Mouse (Mus musculus) CH12.LX (cell line): Measurements from ENCODE around the gene Prss29. TPM values are rescaled to one million over a fixed set of nuclear protein-coding genes. Genes with fewer than 3 reads are reported as not detected.
A peak's percentile ranks its signal among the peaks of the same experiment; 100 is the strongest.

Experiments used
- DNase-seq: peaks from one replicate; pipeline ENCODE4 v3.0.0-alpha.2; 2013; ENCODE audit errors: extremely low read depth
- H3K27ac ChIP-seq: 2 replicates; pipeline ENCODE4 v1.5.1; 2012; ENCODE audit warnings: low read depth, mild to moderate bottlenecking, control low read depth, moderate library complexity; ENCODE audit not compliant: insufficient read depth
- H3K27me3 ChIP-seq: replicated peaks from 2 replicates; pipeline ENCODE3; 2012; ENCODE audit warnings: inconsistent platforms
- H3K36me3 ChIP-seq, 2 experiments: replicated peaks in 1 of 2; 2 replicates each; pipeline versions ENCODE3 to v1.6.1; 2012; ENCODE audit warnings: inconsistent platforms in 1 of 2, low read length in 1 of 2, mild to moderate bottlenecking in 1 of 2, mixed read lengths in 1 of 2, moderate library complexity in 1 of 2; ENCODE audit not compliant: control insufficient read depth in 1 of 2, insufficient read depth in 1 of 2
- H3K4me1 ChIP-seq, 2 experiments: 2 replicates each; pipeline ENCODE4 v1.6.1; 2012; ENCODE audit warnings: inconsistent platforms in 1 of 2, moderate library complexity in 1 of 2; ENCODE audit not compliant: insufficient read depth in 2 of 2, control insufficient read depth in 1 of 2
- H3K4me2 ChIP-seq: 2 replicates; pipeline ENCODE4 v1.6.1; 2012; ENCODE audit warnings: low read depth, mild to moderate bottlenecking, control low read depth; ENCODE audit not compliant: poor library complexity, insufficient read depth, severe bottlenecking
- H3K4me3 ChIP-seq, 3 experiments: fragments of 150-350 bp in 1 of 3; sonication (generic) in 1 of 3; replicated peaks in 1 of 3; 2 replicates each; pipeline versions ENCODE3 to v1.5.1; 2011 to 2012; ENCODE audit warnings: low read depth in 2 of 3, low read length in 2 of 3, mild to moderate bottlenecking in 2 of 3, moderate library complexity in 2 of 3, control low read depth in 1 of 3, improper control_type of control experiment in 1 of 3, inconsistent platforms in 1 of 3, mixed read lengths in 1 of 3; ENCODE audit not compliant: poor library complexity in 1 of 3
- H3K79me2 ChIP-seq: replicated peaks from 2 replicates; pipeline ENCODE4 v1.6.1; 2012; ENCODE audit warnings: mild to moderate bottlenecking, moderate library complexity; ENCODE audit not compliant: control insufficient read depth, poor library complexity, insufficient read depth, severe bottlenecking; ENCODE audit errors: extremely low read depth
- H3K9ac ChIP-seq: 2 replicates; pipeline ENCODE4 v1.6.1; 2012; ENCODE audit warnings: low read depth, mild to moderate bottlenecking, control low read depth, moderate library complexity; ENCODE audit not compliant: insufficient read depth
- H3K9me3 ChIP-seq: replicated peaks from 2 replicates; pipeline ENCODE3; 2012; ENCODE audit warnings: low read length, inconsistent platforms, mixed read lengths
- BHLHE40 ChIP-seq: IDR thresholded peaks from 2 replicates; pipeline ENCODE4 v1.6.1; 2011; ENCODE audit warnings: mild to moderate bottlenecking, low read depth, low read length, improper control_type of control experiment
- CTCF ChIP-seq, 2 experiments: IDR thresholded peaks in 1 of 2; conservative IDR thresholded peaks in 1 of 2; 2 replicates each; pipeline ENCODE4 v1.5.1; 2011 to 2012; ENCODE audit warnings: low read depth in 2 of 2, low read length in 2 of 2, improper control_type of control experiment in 1 of 2, inconsistent platforms in 1 of 2, mild to moderate bottlenecking in 1 of 2, moderate library complexity in 1 of 2
- EP300 ChIP-seq: IDR thresholded peaks from 2 replicates; pipeline ENCODE4 v1.6.1; 2011; ENCODE audit warnings: low read length, improper control_type of control experiment
- ETS1 ChIP-seq: conservative IDR thresholded peaks from 2 replicates; pipeline ENCODE4 v1.6.1; 2012; ENCODE audit warnings: low read depth, mild to moderate bottlenecking, inconsistent platforms, low read length, improper control_type of control experiment, moderate library complexity
- MAFK ChIP-seq: IDR thresholded peaks from 2 replicates; pipeline ENCODE4 v1.6.1; 2011; ENCODE audit warnings: low read length, improper control_type of control experiment; ENCODE audit not compliant: insufficient replicate concordance
- MAX ChIP-seq: IDR thresholded peaks from 2 replicates; pipeline ENCODE4 v1.6.1; 2011; ENCODE audit warnings: low read length, improper control_type of control experiment
- MAZ ChIP-seq: IDR thresholded peaks from 2 replicates; pipeline ENCODE4 v1.6.1; 2012; ENCODE audit warnings: low read depth, mild to moderate bottlenecking, inconsistent platforms, low read length, improper control_type of control experiment, moderate library complexity
- MYC ChIP-seq: IDR thresholded peaks from 2 replicates; pipeline ENCODE4 v1.6.1; 2011; ENCODE audit warnings: low read depth, mild to moderate bottlenecking, improper control_type of control experiment, low read length
- NELFE ChIP-seq: IDR thresholded peaks from 2 replicates; pipeline ENCODE4 v1.6.1; 2011; ENCODE audit warnings: low read depth, low read length, improper control_type of control experiment
- NRF1 ChIP-seq: IDR thresholded peaks from 2 replicates; pipeline ENCODE4 v1.6.1; 2014; ENCODE audit warnings: low read depth, mild to moderate bottlenecking, inconsistent platforms, low read length, improper control_type of control experiment, moderate library complexity
- RAD21 ChIP-seq: IDR thresholded peaks from 2 replicates; pipeline ENCODE4 v1.6.1; 2011; ENCODE audit warnings: low read depth, mild to moderate bottlenecking, low read length, improper control_type of control experiment, moderate library complexity
- SMC3 ChIP-seq: IDR thresholded peaks from 2 replicates; pipeline ENCODE4 v1.6.1; 2011; ENCODE audit warnings: low read depth, low read length, improper control_type of control experiment
- TCF12 ChIP-seq: IDR thresholded peaks from 2 replicates; pipeline ENCODE4 v1.6.1; 2014; ENCODE audit warnings: low read depth, mild to moderate bottlenecking, inconsistent platforms, low read length, improper control_type of control experiment
- ZC3H11A ChIP-seq: IDR thresholded peaks from 2 replicates; pipeline ENCODE4 v1.6.1; 2012; ENCODE audit warnings: low read depth, mild to moderate bottlenecking, inconsistent platforms, low read length, improper control_type of control experiment
- dilution Hi-C: fragments of 300-500 bp; cut with MboI; formaldehyde crosslinking; loops from 2 replicates; pipeline ENCODE4 v1.14.3; 2020; ENCODE audit warnings: low sequenced_read_pairs; ENCODE audit not compliant: extremely low pct_unique_long_range_greater_than_20kb, extremely low pct_ligation_motif_present
- in situ Hi-C: fragments of 300-500 bp; cut with MboI; formaldehyde crosslinking; loops from 3 replicates; pipeline ENCODE4 v1.14.3; 2019; ENCODE audit warnings: low sequenced_read_pairs, low pct_ligation_motif_present, low pct_unique_long_range_greater_than_20kb, mixed read lengths
- polyA plus RNA-seq: library from polyadenylated mRNA; unstranded; fragments of >175 nt; gene quantifications from 2 replicates; pipeline ENCODE4 v1.2.1, GENCODE M21; 2012; ENCODE audit warnings: low read depth; ENCODE audit not compliant: insufficient read length
- total RNA-seq, 2 experiments: library from RNA; depleted of rRNA; stranded (reverse); fragments of 300-350 nt in 1 of 2; fragments of >200 nt in 1 of 2; gene quantifications; 2 replicates each; pipeline ENCODE4 v1.2.3; 2012 to 2014

Prss29 gene
- total and polyA plus RNA-seq, 3 experiments, result not detected

DNA sequence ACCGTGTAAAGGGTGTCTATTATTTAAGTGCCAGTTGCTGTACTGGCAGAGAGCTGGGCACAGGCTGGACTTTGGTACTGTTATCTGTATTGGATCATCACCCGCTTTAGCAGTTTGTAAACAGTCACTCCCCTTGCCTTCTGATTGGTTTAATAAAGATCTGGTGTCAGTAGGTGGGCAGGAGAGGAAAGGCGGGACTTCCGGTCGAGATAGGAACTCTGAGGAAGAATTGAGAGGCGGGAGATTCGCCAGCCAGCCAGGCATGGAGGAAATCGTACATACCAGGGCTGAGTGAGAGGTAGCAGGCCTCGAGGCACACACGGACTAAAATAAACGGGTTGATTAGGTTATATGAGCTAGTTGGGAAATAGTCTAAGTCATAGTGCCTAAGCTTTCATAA is 36.3 kb upstream of the Prss29 start (continued):
- no peak for TF ChIP-seq MAZ
- TF ChIP-seq TCF12, result no peak
- no peak for TF ChIP-seq ZC3H11A
- TF ChIP-seq MAFK, result no peak
- TF ChIP-seq, all 38 proteins: peak for 6

DNA sequence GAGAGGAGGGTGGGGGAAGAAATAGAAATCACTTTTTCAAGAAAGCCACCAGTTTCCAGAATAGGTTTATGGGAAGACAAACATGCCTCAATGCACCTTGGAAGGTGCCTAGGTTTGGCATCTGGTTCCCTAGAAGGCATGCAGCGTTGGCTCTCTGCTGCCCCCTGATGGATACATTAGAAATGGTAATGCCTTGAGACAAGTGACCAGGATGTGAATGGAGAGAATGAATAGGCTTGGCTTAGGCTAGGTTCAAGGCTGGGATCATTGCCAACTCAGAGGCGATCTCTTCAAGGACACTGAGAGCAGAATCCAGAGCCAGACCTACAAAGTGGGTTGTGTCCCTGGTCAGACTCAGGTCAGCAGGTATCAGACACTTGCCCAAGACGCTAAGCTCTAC is 33.4 kb upstream of the Prss29 start:
- no peak overlapping the region for H3K27ac ChIP-seq
- dilution Hi-C loops, result no loop called here
- DNase-seq, result peak; percentile 81

DNA sequence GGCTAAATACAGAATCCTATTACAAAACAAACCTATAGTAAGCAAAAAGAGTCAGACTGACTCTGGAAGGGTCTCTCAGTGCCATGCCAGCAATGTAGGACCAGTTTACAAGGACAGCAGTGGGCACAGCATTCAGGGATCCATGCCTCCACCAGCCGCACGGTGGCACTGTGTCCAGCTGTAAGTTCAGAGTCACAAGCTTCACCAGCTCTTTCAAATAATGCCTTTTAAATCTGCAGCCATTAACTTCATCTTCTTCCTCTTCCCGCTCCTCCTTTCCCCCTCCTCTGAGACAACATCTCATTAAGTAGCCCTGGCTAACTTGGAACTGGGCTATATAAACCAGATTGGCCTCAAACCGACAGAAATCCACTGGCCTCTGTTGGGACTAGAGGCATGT is 29.6 kb upstream of the Prss29 start:
- H3K36me3 ChIP-seq, result no peaks in the 10 kb centered on the region
- no peaks in the 10 kb centered on the region for H3K4me1 ChIP-seq
- H3K79me2 ChIP-seq, result no peaks in the 10 kb centered on the region
- H3K4me3 ChIP-seq, result no peak overlapping the region
- no peak overlapping the region for H3K9ac ChIP-seq
- dilution Hi-C loops (no loop called here), in situ Hi-C loops (no loop called here)
- peaks cover 3% of the 10 kb centered on the region for H3K9me3 ChIP-seq
- TF ChIP-seq MYC, result no peak
- TF ChIP-seq RAD21, result peak; percentile 55
- TF ChIP-seq MAX, result no peak
- peak; percentile 67 to 81 for TF ChIP-seq CTCF (conservative IDR thresholded peaks at IDR 0.05 in 1 of 2, IDR thresholded peaks at IDR 0.05 in 1 of 2; ENCODE audit: low read depth in 2 of 2, low read length in 2 of 2)
- peak; percentile 72 for TF ChIP-seq SMC3
- no peak for TF ChIP-seq NELFE
- peaks cover 38% of the 10 kb centered on the region for H3K27me3 ChIP-seq
- peak; percentile 47 for DNase-seq
- no peak overlapping the region for H3K27ac ChIP-seq
- H3K4me2 ChIP-seq, result no peak overlapping the region

More for the DNA sequence above, 33.4 kb upstream of the Prss29 start:
- no peak overlapping the region for H3K4me3 ChIP-seq
- H3K79me2 ChIP-seq, result no peaks in the 10 kb centered on the region
- H3K9me3 ChIP-seq, result peaks cover 3% of the 10 kb centered on the region
- TF ChIP-seq ZC3H11A, result 0 out of 2 replicates have a peak, but pooled peaks have one; percentile 12
- TF ChIP-seq ETS1, result no peak
- TF ChIP-seq SMC3, result peak; percentile 84
- TF ChIP-seq NELFE, result 0 out of 2 replicates have a peak, but pooled peaks have one; percentile 25
- TF ChIP-seq CTCF (conservative IDR thresholded peaks at IDR 0.05 in 1 of 2, IDR thresholded peaks at IDR 0.05 in 1 of 2; ENCODE audit: low read depth in 2 of 2, low read length in 2 of 2), result peak; percentile 94 to 95
- TF ChIP-seq MAZ, result 0 out of 2 replicates have a peak, but pooled peaks have one; percentile 37
- peak; percentile 90 for TF ChIP-seq RAD21
- TF ChIP-seq BHLHE40, result 0 out of 2 replicates have a peak, but pooled peaks have one; percentile 17
- TF ChIP-seq NRF1, result peak; percentile 13; the same call in 1 of the 2 replicates
- no peak for TF ChIP-seq EP300
- TF ChIP-seq MYC, result no peak
- in situ Hi-C loops, result no loop called here
- H3K4me1 ChIP-seq, result no peaks in the 10 kb centered on the region
- H3K9ac ChIP-seq, result no peak overlapping the region
- no peak overlapping the region for H3K4me2 ChIP-seq
- H3K27me3 ChIP-seq, result peaks cover 7% of the 10 kb centered on the region
- H3K36me3 ChIP-seq, result no peaks in the 10 kb centered on the region
